Mouse (Mus musculus): ENCODE data around the gene Col9a2. TPM values are rescaled to one million over a fixed set of nuclear protein-coding genes. Genes with fewer than 3 reads are reported as not detected.
"Not testable (repeated sequence)": the region's sequence is repeated elsewhere in the genome, so short reads cannot be mapped to it uniquely, and the experiment has no call there.

Col9a2 gene
- polyA plus RNA-seq, 1 experiment from 2014 or later = 8.3 TPM

DNA sequence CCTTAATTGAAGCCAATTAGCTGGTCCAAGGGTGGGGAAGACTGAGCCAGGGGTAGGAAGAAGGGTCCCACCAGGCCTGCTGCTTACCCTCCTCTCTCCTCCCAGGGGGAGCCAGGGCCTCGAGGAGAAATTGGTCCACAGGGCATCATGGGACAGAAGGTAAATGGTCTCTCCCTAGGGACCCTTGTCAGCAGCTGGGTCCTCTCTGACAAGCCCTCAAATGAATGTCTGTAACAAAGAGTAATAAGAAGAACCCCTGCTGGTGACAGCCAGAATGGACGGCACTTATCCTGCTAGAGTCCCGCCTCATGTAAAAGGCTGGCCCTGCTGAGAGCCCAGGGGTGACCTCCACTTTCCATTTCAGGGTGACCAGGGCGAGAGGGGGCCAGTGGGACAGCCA, 12.7 kb downstream of the Col9a2 start:
- Histone ChIP-seq H3K36me3 (ENCODE audit: control insufficient read depth, insufficient read depth, low read length) (0 out of 2 replicates have a peak, but pooled peaks cover 3% of the 10 kb centered on the region), H3K4me1 (ENCODE audit: control insufficient read depth, insufficient read depth, low read length) (no peaks in the 10 kb centered on the region), H3K27ac (replicated peaks; ENCODE audit: low read depth, low read length) (no peak overlapping the region), H3K4me3 (replicated peaks; ENCODE audit: low read depth, low read length) (no peak overlapping the region), H3K27me3 (ENCODE audit: control insufficient read depth, insufficient read depth, low read length) (no peaks in the 10 kb centered on the region), H3K4me2 (ENCODE audit: low read length) (no peak overlapping the region), H3K9ac (replicated peaks; ENCODE audit: low read length) (no peak overlapping the region), H3K9me3 (ENCODE audit: control insufficient read depth, low read length) (no peaks in the 10 kb centered on the region)
- DNase-seq (peak; percentile 29), ATAC-seq (ENCODE audit: low FRiP score, low TSS enrichment) (no peak)
- 20% methylated on average over 4 of the region's 4 CpGs for WGBS

- peak overlapping the region; percentile 47 for H3K4me2 ChIP-seq (ENCODE audit: low read length)
- no peak overlapping the region for H3K27ac ChIP-seq (replicated peaks; ENCODE audit: low read depth, low read length)
- H3K4me1 ChIP-seq (ENCODE audit: control insufficient read depth, insufficient read depth, low read length) = no peaks in the 10 kb centered on the region
- H3K36me3 ChIP-seq (ENCODE audit: control insufficient read depth, insufficient read depth, low read length) = 0 out of 2 replicates have a peak, but pooled peaks cover 3% of the 10 kb centered on the region
- peak overlapping the region; percentile 18 for H3K4me3 ChIP-seq (replicated peaks; ENCODE audit: low read depth, low read length)
- no peaks in the 10 kb centered on the region for H3K9me3 ChIP-seq (ENCODE audit: control insufficient read depth, low read length)
- 9% methylated on average over 35 of the region's 35 CpGs for WGBS
- DNase-seq (peak; percentile 25), ATAC-seq (ENCODE audit: low FRiP score, low TSS enrichment) (peak; percentile 51; the same call in 1 of the 2 replicates)
- no peaks in the 10 kb centered on the region for H3K27me3 ChIP-seq (ENCODE audit: control insufficient read depth, insufficient read depth, low read length)
- peak overlapping the region; percentile 29; the same call in 1 of the 2 replicates for H3K9ac ChIP-seq (replicated peaks; ENCODE audit: low read length)
These were observed 13.5 kb downstream of the Col9a2 start for GRCm38 (mm10) chr4:121052454-121053323.

DNA sequence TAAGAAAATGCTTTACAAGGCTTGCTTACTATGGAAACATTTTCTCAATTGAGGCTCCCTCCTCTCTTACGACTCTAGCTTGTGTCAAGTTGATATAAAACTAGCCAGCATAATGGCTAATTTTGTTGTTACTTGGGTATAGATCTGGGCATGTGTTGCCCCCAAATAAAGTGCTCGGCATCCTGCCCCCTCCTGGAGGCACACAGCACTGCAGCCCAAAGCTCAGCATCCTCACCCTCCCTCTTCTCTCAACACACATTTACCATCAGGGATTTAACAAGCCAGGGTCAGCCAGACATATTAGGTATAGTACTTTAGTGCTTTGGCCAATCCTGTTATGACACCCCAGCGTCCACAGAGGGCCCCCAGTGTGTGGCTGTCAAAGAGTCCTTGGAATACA, 17.2 kb downstream of the Col9a2 start:
- 43% methylated on average over 3 of the region's 3 CpGs for WGBS
- H3K9ac ChIP-seq (replicated peaks; ENCODE audit: low read length) = no peak overlapping the region
- H3K27me3 ChIP-seq (ENCODE audit: control insufficient read depth, insufficient read depth, low read length) = no peaks in the 10 kb centered on the region
- H3K4me1 ChIP-seq (ENCODE audit: control insufficient read depth, insufficient read depth, low read length) = no peaks in the 10 kb centered on the region
- H3K36me3 ChIP-seq (ENCODE audit: control insufficient read depth, insufficient read depth, low read length) = peaks cover 31% of the 10 kb centered on the region
- no peaks in the 10 kb centered on the region for H3K9me3 ChIP-seq (ENCODE audit: control insufficient read depth, low read length)
- no peak overlapping the region for H3K4me2 ChIP-seq (ENCODE audit: low read length)
- no peak overlapping the region for H3K27ac ChIP-seq (replicated peaks; ENCODE audit: low read depth, low read length)
- no peak overlapping the region for H3K4me3 ChIP-seq (replicated peaks; ENCODE audit: low read depth, low read length)
- ATAC-seq (ENCODE audit: low FRiP score, low TSS enrichment) (no peak), DNase-seq (peak; percentile 31)

GRCm38 (mm10) chr4:121057032-121057431, 17.8 kb downstream of the Col9a2 start:
- no peak overlapping the region for H3K4me2 ChIP-seq (ENCODE audit: low read length)
- 70% methylated on average over 2 of the region's 2 CpGs for WGBS
- H3K9ac ChIP-seq (replicated peaks; ENCODE audit: low read length) = no peak overlapping the region
- no peak for DNase-seq
- H3K36me3 ChIP-seq (ENCODE audit: control insufficient read depth, insufficient read depth, low read length) = peaks cover 33% of the 10 kb centered on the region
- no peak for ATAC-seq (ENCODE audit: low FRiP score, low TSS enrichment)
- no peak overlapping the region for H3K4me3 ChIP-seq (replicated peaks; ENCODE audit: low read depth, low read length)
- no peaks in the 10 kb centered on the region for H3K4me1 ChIP-seq (ENCODE audit: control insufficient read depth, insufficient read depth, low read length)
- no peak overlapping the region for H3K27ac ChIP-seq (replicated peaks; ENCODE audit: low read depth, low read length)
- no peaks in the 10 kb centered on the region for H3K9me3 ChIP-seq (ENCODE audit: control insufficient read depth, low read length)
- no peaks in the 10 kb centered on the region for H3K27me3 ChIP-seq (ENCODE audit: control insufficient read depth, insufficient read depth, low read length)

GRCm38 (mm10) chr4:121059218-121059617, 20.0 kb downstream of the Col9a2 start:
- not testable (repeated sequence) for ATAC-seq (ENCODE audit: low FRiP score, low TSS enrichment); H3K9me3 ChIP-seq (ENCODE audit: control insufficient read depth, low read length); H3K27ac ChIP-seq (replicated peaks; ENCODE audit: low read depth, low read length); H3K4me1 ChIP-seq (ENCODE audit: control insufficient read depth, insufficient read depth, low read length); H3K9ac ChIP-seq (replicated peaks; ENCODE audit: low read length); DNase-seq; H3K27me3 ChIP-seq (ENCODE audit: control insufficient read depth, insufficient read depth, low read length); H3K4me2 ChIP-seq (ENCODE audit: low read length); H3K4me3 ChIP-seq (replicated peaks; ENCODE audit: low read depth, low read length)
- peaks cover 48% of the 10 kb centered on the region for H3K36me3 ChIP-seq (ENCODE audit: control insufficient read depth, insufficient read depth, low read length)
- 92% methylated on average over 10 of the region's 10 CpGs for WGBS

GRCm38 (mm10) chr4:121065336-121065735, 26.2 kb downstream of the Col9a2 start:
- WGBS = 93% methylated on average over 2 of the region's 2 CpGs
- H3K9ac ChIP-seq (replicated peaks; ENCODE audit: low read length) = no peak overlapping the region
- no peak for ATAC-seq (ENCODE audit: low FRiP score, low TSS enrichment)

GRCm38 (mm10) chr4:121074250-121074649, 35.1 kb downstream of the Col9a2 start:
- H3K9me3 ChIP-seq (ENCODE audit: control insufficient read depth, low read length) = no peaks in the 10 kb centered on the region
- peaks cover 61% of the 10 kb centered on the region for H3K36me3 ChIP-seq (ENCODE audit: control insufficient read depth, insufficient read depth, low read length)
- no peaks in the 10 kb centered on the region for H3K4me1 ChIP-seq (ENCODE audit: control insufficient read depth, insufficient read depth, low read length)
- no peak overlapping the region for H3K9ac ChIP-seq (replicated peaks; ENCODE audit: low read length)
- ATAC-seq (ENCODE audit: low FRiP score, low TSS enrichment) (no peak), DNase-seq (no peak)
- no peak overlapping the region for H3K4me3 ChIP-seq (replicated peaks; ENCODE audit: low read depth, low read length)
- no peak overlapping the region for H3K27ac ChIP-seq (replicated peaks; ENCODE audit: low read depth, low read length)
- no peak overlapping the region for H3K4me2 ChIP-seq (ENCODE audit: low read length)
- WGBS = 87% methylated on average over 4 of the region's 4 CpGs
- H3K27me3 ChIP-seq (ENCODE audit: control insufficient read depth, insufficient read depth, low read length) = no peaks in the 10 kb centered on the region

More at GRCm38 (mm10) chr4:121065336-121065735, 26.2 kb downstream of the Col9a2 start:
- Histone ChIP-seq H3K36me3 (ENCODE audit: control insufficient read depth, insufficient read depth, low read length) (peaks cover 66% of the 10 kb centered on the region), H3K4me2 (ENCODE audit: low read length) (no peak overlapping the region), H3K4me1 (ENCODE audit: control insufficient read depth, insufficient read depth, low read length) (no peaks in the 10 kb centered on the region), H3K27ac (replicated peaks; ENCODE audit: low read depth, low read length) (no peak overlapping the region), H3K4me3 (replicated peaks; ENCODE audit: low read depth, low read length) (no peak overlapping the region), H3K27me3 (ENCODE audit: control insufficient read depth, insufficient read depth, low read length) (no peaks in the 10 kb centered on the region), H3K9me3 (ENCODE audit: control insufficient read depth, low read length) (no peaks in the 10 kb centered on the region)
- DNase-seq = no peak

- Histone ChIP-seq H3K9ac (replicated peaks; ENCODE audit: low read length) (no peak overlapping the region), H3K27ac (replicated peaks; ENCODE audit: low read depth, low read length) (no peak overlapping the region), H3K9me3 (ENCODE audit: control insufficient read depth, low read length) (no peaks in the 10 kb centered on the region), H3K4me1 (ENCODE audit: control insufficient read depth, insufficient read depth, low read length) (no peaks in the 10 kb centered on the region), H3K4me2 (ENCODE audit: low read length) (no peak overlapping the region), H3K36me3 (ENCODE audit: control insufficient read depth, insufficient read depth, low read length) (peaks cover 74% of the 10 kb centered on the region), H3K4me3 (replicated peaks; ENCODE audit: low read depth, low read length) (no peak overlapping the region), H3K27me3 (ENCODE audit: control insufficient read depth, insufficient read depth, low read length) (no peaks in the 10 kb centered on the region)
- WGBS = 95% methylated on average over 3 of the region's 3 CpGs
- ATAC-seq (ENCODE audit: low FRiP score, low TSS enrichment) (no peak), DNase-seq (no peak)
These were observed 38.9 kb downstream of the Col9a2 start for GRCm38 (mm10) chr4:121077915-121078646.
